Mouse (Mus musculus) kidney, postnatal 0 days (tissue): ENCODE data around the gene Pdss2. TPM values are rescaled to one million over a fixed set of nuclear protein-coding genes. Genes with fewer than 3 reads are reported as not detected.
"Not testable (repeated sequence)": the region's sequence is repeated elsewhere in the genome, so short reads cannot be mapped to it uniquely, and the experiment has no call there.

Experiments used
- ATAC-seq: fragments of 200-750 bp; cut with Nextera tagmentation; replicated peaks from 2 replicates; pipeline ENCODE4 v1.8.0; 2017; ENCODE audit warnings: low read depth, moderate number of reproducible peaks, moderate TSS enrichment, moderate library complexity; ENCODE audit not compliant: low FRiP score
- DNase-seq: peaks from one replicate; pipeline ENCODE4 v3.0.0-alpha.2; 2016; ENCODE audit warnings: low spot score
- H3K27ac ChIP-seq: fragments of 300-500 bp; sonication (generic); 2 replicates; pipeline ENCODE4 v1.5.1; 2014; ENCODE audit warnings: mild to moderate bottlenecking
- H3K27me3 ChIP-seq: fragments of 300-500 bp; sonication (generic); 2 replicates; pipeline ENCODE4 v1.6.1; 2014; ENCODE audit warnings: low read length, mixed read lengths; ENCODE audit not compliant: insufficient read depth
- H3K36me3 ChIP-seq: fragments of 300-500 bp; sonication (generic); 2 replicates; pipeline ENCODE4 v1.6.1; 2014; ENCODE audit warnings: low read length, mixed read lengths; ENCODE audit not compliant: insufficient read depth
- H3K4me1 ChIP-seq: fragments of 300-500 bp; sonication (generic); replicated peaks from 2 replicates; pipeline ENCODE4 v1.6.1; 2014; ENCODE audit warnings: antibody characterized with exemption, low read length, mixed read lengths; ENCODE audit not compliant: insufficient read depth
- H3K4me2 ChIP-seq: fragments of 300-500 bp; sonication (generic); 2 replicates; pipeline ENCODE4 v1.6.1; 2014; ENCODE audit warnings: mild to moderate bottlenecking, low read length, moderate library complexity, mixed read lengths
- H3K4me3 ChIP-seq: fragments of 300-500 bp; sonication (generic); replicated peaks from 2 replicates; pipeline ENCODE4 v1.5.1; 2014; ENCODE audit warnings: low read depth, low read length
- H3K9ac ChIP-seq: fragments of 300-500 bp; sonication (generic); 2 replicates; pipeline ENCODE4 v1.6.1; 2014; ENCODE audit warnings: low read depth, low read length
- H3K9me3 ChIP-seq: fragments of 300-500 bp; sonication (generic); replicated peaks from 2 replicates; pipeline ENCODE4 v1.6.1; 2016; ENCODE audit warnings: low read length, inconsistent platforms, mixed read lengths
- CTCF ChIP-seq: IDR thresholded peaks from 2 replicates; pipeline ENCODE4 v1.5.1; 2016; ENCODE audit warnings: antibody characterized with exemption, low read depth, mild to moderate bottlenecking, moderate library complexity
- WGBS: fragments of 180-500 bp; shearing (Covaris S2); extraction: QIAGEN DNeasy Blood & Tissue Kit; methylation state at CpG from one replicate; pipeline ENCODE4 v1.1.7; 2014; 5-methylcytosine and 5-hydroxymethylcytosine counted together
- polyA plus RNA-seq: library from polyadenylated mRNA; unstranded; fragments of >200 nt; fragmentation: Nextera tagmentation; extraction: Ambion mirVana; gene quantifications from 2 replicates; pipeline ENCODE4 v1.2.1, GENCODE M21; 2015

Gene Pdss2
- polyA plus RNA-seq, 1 experiment from 2014 or later, result 13.7 TPM

DNA sequence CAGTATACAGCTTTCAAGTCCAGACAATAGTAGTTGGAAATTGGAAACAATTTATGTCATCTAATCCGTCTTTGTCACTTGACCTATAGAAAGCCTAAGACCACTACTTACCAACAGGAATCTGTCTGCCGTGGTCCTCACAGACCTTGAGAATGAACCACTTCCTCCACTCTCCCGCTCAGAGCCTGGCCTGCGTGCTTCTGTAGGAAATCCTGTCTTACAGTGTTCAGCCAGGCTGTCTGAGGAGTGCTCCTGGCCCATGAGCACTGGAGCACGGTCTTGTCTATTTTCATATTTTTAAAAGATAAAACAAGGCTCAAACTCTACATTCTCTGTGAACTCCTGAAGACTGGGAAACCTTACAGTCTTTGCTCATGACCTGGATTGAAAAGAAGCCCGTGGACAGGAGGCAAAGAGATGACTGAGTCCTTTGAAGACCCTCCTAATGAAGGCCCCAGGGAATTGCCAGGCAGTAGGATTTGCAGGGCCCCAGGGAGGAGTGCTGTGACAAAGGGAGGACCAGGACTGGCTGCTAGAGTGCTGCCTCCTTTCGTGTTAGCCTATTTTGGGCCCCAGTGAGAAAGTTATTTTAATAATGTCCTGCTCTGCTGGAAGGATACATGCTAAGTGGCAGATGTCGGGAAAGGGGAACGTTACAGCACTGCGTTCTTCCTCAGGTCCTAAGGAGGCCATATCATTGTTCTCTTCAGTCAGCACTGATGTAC is 188.4 kb downstream of the Pdss2 start:
- WGBS, result 73% methylated on average over 10 of the region's 10 CpGs
- ATAC-seq (no peak), DNase-seq (no peak)
- H3K27ac ChIP-seq, result no peak overlapping the region
- no peaks in the 10 kb centered on the region for H3K36me3 ChIP-seq
- no peaks in the 10 kb centered on the region for H3K9me3 ChIP-seq
- no peaks in the 10 kb centered on the region for H3K4me1 ChIP-seq
- no peak overlapping the region for H3K4me2 ChIP-seq
- no peak overlapping the region for H3K9ac ChIP-seq
- no peak for TF ChIP-seq CTCF
- H3K27me3 ChIP-seq, result no peaks in the 10 kb centered on the region
- no peak overlapping the region for H3K4me3 ChIP-seq

DNA sequence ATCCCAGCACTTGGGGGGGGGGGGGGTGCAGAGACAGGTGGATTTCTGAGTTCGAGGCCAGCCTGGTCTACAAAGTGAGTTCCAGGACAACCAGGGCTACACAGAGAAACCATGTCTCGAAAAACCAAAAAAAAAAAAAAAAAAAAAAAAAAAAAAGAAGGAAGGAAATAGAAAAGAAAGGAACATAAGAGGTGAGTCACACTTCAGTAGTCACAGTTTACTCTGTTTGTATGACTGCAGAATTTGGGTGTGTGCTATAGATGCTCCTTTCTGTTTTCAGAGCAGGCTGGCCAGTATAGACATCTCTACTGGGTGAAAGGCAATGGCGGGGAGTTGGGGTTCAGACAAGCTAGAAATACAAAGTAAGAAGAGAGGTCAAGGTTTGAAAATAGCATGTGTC is 189.9 kb downstream of the Pdss2 start:
- H3K9me3 ChIP-seq, ATAC-seq, H3K27ac ChIP-seq, DNase-seq, H3K4me3 ChIP-seq, H3K4me2 ChIP-seq, H3K4me1 ChIP-seq, H3K9ac ChIP-seq, H3K36me3 ChIP-seq, H3K27me3 ChIP-seq: not testable (repeated sequence)
- 87% methylated on average over 3 of the region's 3 CpGs for WGBS

GRCm38 (mm10) chr10:43417346-43417745 is 196.1 kb downstream of the Pdss2 start:
- no peaks in the 10 kb centered on the region for H3K9me3 ChIP-seq
- no peak overlapping the region for H3K27ac ChIP-seq
- 91% methylated on average over 6 of the region's 6 CpGs for WGBS

GRCm38 (mm10) chr10:43420660-43421413 is 199.6 kb downstream of the Pdss2 start:
- Histone ChIP-seq H3K9ac (no peak overlapping the region), H3K27me3 (no peaks in the 10 kb centered on the region), H3K4me2 (no peak overlapping the region), H3K9me3 (no peaks in the 10 kb centered on the region), H3K36me3 (no peaks in the 10 kb centered on the region), H3K4me3 (no peak overlapping the region), H3K27ac (no peak overlapping the region), H3K4me1 (no peaks in the 10 kb centered on the region)
- peak; percentile 15; the same call in 1 of the 2 replicates for TF ChIP-seq CTCF
- 71% methylated on average over 22 of the region's 22 CpGs for WGBS
- DNase-seq (no peak), ATAC-seq (no peak)

More at GRCm38 (mm10) chr10:43417346-43417745, 196.1 kb downstream of the Pdss2 start:
- no peak overlapping the region for H3K9ac ChIP-seq
- no peak overlapping the region for H3K4me2 ChIP-seq
- no peaks in the 10 kb centered on the region for H3K36me3 ChIP-seq
- ATAC-seq (no peak), DNase-seq (no peak)
- TF ChIP-seq CTCF, result no peak
- H3K4me3 ChIP-seq, result no peak overlapping the region
- no peaks in the 10 kb centered on the region for H3K27me3 ChIP-seq
- no peaks in the 10 kb centered on the region for H3K4me1 ChIP-seq

- Histone ChIP-seq H3K27ac (no peak overlapping the region), H3K4me2 (no peak overlapping the region), H3K36me3 (no peaks in the 10 kb centered on the region), H3K27me3 (no peaks in the 10 kb centered on the region), H3K9me3 (no peaks in the 10 kb centered on the region), H3K9ac (no peak overlapping the region), H3K4me1 (no peaks in the 10 kb centered on the region), H3K4me3 (no peak overlapping the region)
- 81% methylated on average over 15 of the region's 15 CpGs for WGBS
- ATAC-seq (no peak), DNase-seq (no peak)
- TF ChIP-seq CTCF, result no peak
Observed at GRCm38 (mm10) chr10:43422061-43422770, 200.9 kb downstream of the Pdss2 start.

- no peak for TF ChIP-seq CTCF
- Histone ChIP-seq H3K4me3 (no peak overlapping the region), H3K9ac (no peak overlapping the region), H3K27me3 (no peaks in the 10 kb centered on the region), H3K9me3 (no peaks in the 10 kb centered on the region), H3K4me1 (no peaks in the 10 kb centered on the region), H3K36me3 (0 out of 2 replicates have a peak, but pooled peaks cover 2% of the 10 kb centered on the region), H3K27ac (no peak overlapping the region), H3K4me2 (no peak overlapping the region)
- ATAC-seq (no peak), DNase-seq (peak; percentile 15)
- 78% methylated on average over 5 of the region's 5 CpGs for WGBS
Observed at GRCm38 (mm10) chr10:43424545-43424944, 203.3 kb downstream of the Pdss2 start.
